Mouse (Mus musculus) embryonic facial prominence, embryonic 10.5 days (tissue): ENCODE data around the gene Rock2. TPM values are rescaled to one million over a fixed set of nuclear protein-coding genes. Genes with fewer than 3 reads are reported as not detected.
"Not testable (repeated sequence)": the region's sequence is repeated elsewhere in the genome, so short reads cannot be mapped to it uniquely, and the experiment has no call there.

Source experiments
- DNase-seq: peaks from one replicate; pipeline ENCODE4 v3.0.0-alpha.2; 2017; ENCODE audit warnings: low spot score
- H3K27ac ChIP-seq: fragments of 300-500 bp; sonication (generic); replicated peaks from 2 replicates; pipeline ENCODE4 v1.5.1; 2016; ENCODE audit warnings: mild to moderate bottlenecking
- H3K27me3 ChIP-seq: fragments of 300-500 bp; sonication (generic); replicated peaks from 2 replicates; pipeline ENCODE4 v1.6.1; 2016; ENCODE audit warnings: low read depth, mild to moderate bottlenecking; ENCODE audit not compliant: poor library complexity, severe bottlenecking
- H3K36me3 ChIP-seq: fragments of 300-500 bp; sonication (generic); replicated peaks from 2 replicates; pipeline ENCODE4 v1.6.1; 2016; ENCODE audit warnings: mild to moderate bottlenecking, moderate library complexity
- H3K4me1 ChIP-seq: fragments of 300-500 bp; sonication (generic); 2 replicates; pipeline ENCODE4 v1.6.1; 2016
- H3K4me3 ChIP-seq: fragments of 300-500 bp; sonication (generic); 2 replicates; pipeline ENCODE4 v1.5.1; 2016; ENCODE audit warnings: mild to moderate bottlenecking, moderate library complexity
- H3K9me3 ChIP-seq: fragments of 300-500 bp; sonication (generic); 2 replicates; pipeline ENCODE4 v1.6.1; 2016; ENCODE audit warnings: mild to moderate bottlenecking
- WGBS: fragments of 180-500 bp; shearing (Covaris S2); methylation state at CpG from one replicate; pipeline ENCODE4 v1.1.7; 2016; 5-methylcytosine and 5-hydroxymethylcytosine counted together
- polyA plus RNA-seq: library from polyadenylated mRNA; unstranded; fragments of >200 nt; fragmentation: Nextera tagmentation; extraction: Ambion mirVana; gene quantifications from 2 replicates; pipeline ENCODE4 v1.2.1, GENCODE M21; 2016

Rock2 gene
- polyA plus RNA-seq, 1 experiment from 2014 or later: 12.7 TPM

GRCm38 (mm10) chr12:17021125-17021524 is 126.4 kb downstream of the Rock2 start:
- WGBS: 90% methylated on average over 4 of the region's 4 CpGs
- H3K36me3 ChIP-seq, DNase-seq, H3K9me3 ChIP-seq, H3K27ac ChIP-seq, H3K27me3 ChIP-seq, H3K4me3 ChIP-seq, H3K4me1 ChIP-seq: not testable (repeated sequence)

- Histone ChIP-seq H3K36me3 (no peaks in the 10 kb centered on the region), H3K4me3 (no peak overlapping the region), H3K4me1 (peaks cover 7% of the 10 kb centered on the region; the same call in 1 of the 2 replicates), H3K27me3 (no peaks in the 10 kb centered on the region), H3K9me3 (no peaks in the 10 kb centered on the region), H3K27ac (no peak overlapping the region)
- WGBS: 87% methylated on average over 4 of the region's 4 CpGs
- no peak for DNase-seq
Observed at GRCm38 (mm10) chr12:17022145-17022544, 127.5 kb downstream of the Rock2 start.

GRCm38 (mm10) chr12:17024554-17025110 is 129.9 kb downstream of the Rock2 start:
- H3K4me3 ChIP-seq: no peak overlapping the region
- peaks cover 5% of the 10 kb centered on the region; the same call in 1 of the 2 replicates for H3K9me3 ChIP-seq
- H3K36me3 ChIP-seq: no peaks in the 10 kb centered on the region
- 91% methylated on average over 6 of the region's 6 CpGs for WGBS
- no peak overlapping the region for H3K27ac ChIP-seq
- peaks cover 7% of the 10 kb centered on the region; the same call in 1 of the 2 replicates for H3K4me1 ChIP-seq
- no peak for DNase-seq
- no peaks in the 10 kb centered on the region for H3K27me3 ChIP-seq

- H3K4me1 ChIP-seq: no peaks in the 10 kb centered on the region
- WGBS: 39% methylated on average over 13 of the region's 13 CpGs
- H3K27ac ChIP-seq: 0 out of 2 replicates have a peak overlapping the region, but pooled peaks have one; percentile 10
- H3K9me3 ChIP-seq: peaks cover 5% of the 10 kb centered on the region; the same call in 1 of the 2 replicates
- no peaks in the 10 kb centered on the region for H3K36me3 ChIP-seq
- no peaks in the 10 kb centered on the region for H3K27me3 ChIP-seq
- no peak overlapping the region for H3K4me3 ChIP-seq
- peak; percentile 82 for DNase-seq
Observed at GRCm38 (mm10) chr12:17032694-17033463, 138.2 kb downstream of the Rock2 start.

- H3K27me3 ChIP-seq: no peaks in the 10 kb centered on the region
- DNase-seq: no peak
- 0 out of 2 replicates have a peak, but pooled peaks cover 5% of the 10 kb centered on the region for H3K9me3 ChIP-seq
- no peak overlapping the region for H3K27ac ChIP-seq
- H3K4me1 ChIP-seq: no peaks in the 10 kb centered on the region
- WGBS: 86% methylated on average over 9 of the region's 9 CpGs
- H3K36me3 ChIP-seq: no peaks in the 10 kb centered on the region
- no peak overlapping the region for H3K4me3 ChIP-seq
Observed at GRCm38 (mm10) chr12:17033464-17033841, 138.8 kb downstream of the Rock2 start.

- Histone ChIP-seq H3K27ac (no peak overlapping the region), H3K4me3 (no peak overlapping the region), H3K9me3 (no peaks in the 10 kb centered on the region), H3K27me3 (no peaks in the 10 kb centered on the region), H3K36me3 (no peaks in the 10 kb centered on the region), H3K4me1 (no peaks in the 10 kb centered on the region)
- no peak for DNase-seq
- WGBS: 83% methylated on average over 5 of the region's 5 CpGs
Observed at GRCm38 (mm10) chr12:17034671-17035070, 140.0 kb downstream of the Rock2 start.

GRCm38 (mm10) chr12:17035128-17035527 is 140.4 kb downstream of the Rock2 start:
- WGBS: 73% methylated on average over 2 of the region's 2 CpGs
- H3K9me3 ChIP-seq: no peaks in the 10 kb centered on the region
- H3K4me3 ChIP-seq: no peak overlapping the region
- no peaks in the 10 kb centered on the region for H3K36me3 ChIP-seq
- no peak overlapping the region for H3K27ac ChIP-seq
- no peaks in the 10 kb centered on the region for H3K27me3 ChIP-seq
- peak; percentile 33 for DNase-seq
- H3K4me1 ChIP-seq: no peaks in the 10 kb centered on the region

GRCm38 (mm10) chr12:17036532-17036931 is 141.8 kb downstream of the Rock2 start:
- Histone ChIP-seq H3K9me3 (no peaks in the 10 kb centered on the region), H3K4me1 (no peaks in the 10 kb centered on the region), H3K27ac (no peak overlapping the region), H3K27me3 (no peaks in the 10 kb centered on the region), H3K4me3 (no peak overlapping the region), H3K36me3 (no peaks in the 10 kb centered on the region)
- WGBS: 67% methylated on average over 9 of the region's 9 CpGs
- DNase-seq: no peak

- Histone ChIP-seq H3K36me3 (no peaks in the 10 kb centered on the region), H3K9me3 (no peaks in the 10 kb centered on the region), H3K4me1 (no peaks in the 10 kb centered on the region), H3K27ac (no peak overlapping the region), H3K4me3 (no peak overlapping the region), H3K27me3 (no peaks in the 10 kb centered on the region)
- 78% methylated on average over 14 of the region's 14 CpGs for WGBS
- DNase-seq: no peak
Observed at GRCm38 (mm10) chr12:17037053-17037610, 142.4 kb downstream of the Rock2 start.

Other genes starting within 250 kb of the Rock2 start
- not detected in 2 replicates for gene Ntsr2, start 241.5 kb upstream of the Rock2 start, polyA plus RNA-seq
- gene Greb1, start 94.0 kb upstream of the Rock2 start, polyA plus RNA-seq: 17.2 and 23.6 TPM in 2 replicates
- 64.2 and 67.5 TPM in 2 replicates for gene E2f6, start 83.9 kb upstream of the Rock2 start, polyA plus RNA-seq
- 5.0 and 5.5 TPM in 2 replicates for gene Pqlc3, start 105.5 kb downstream of the Rock2 start, polyA plus RNA-seq
- 1.4 and 1.5 TPM in 2 replicates for gene 2410004P03Rik, start 116.8 kb downstream of the Rock2 start, polyA plus RNA-seq